Mouse (Mus musculus) kidney, postnatal 10 days (tissue): ENCODE results near the gene Acsm2.

Experiments used
- DNase-seq: peaks from one replicate; pipeline ENCODE4 v3.0.0; 2021; ENCODE audit warnings: mixed read lengths

Acsm2 gene

GRCm38 (mm10) chr7:119594530-119595107 is 40.5 kb downstream of the Acsm2 start:
- peak; percentile 32 for DNase-seq

DNA sequence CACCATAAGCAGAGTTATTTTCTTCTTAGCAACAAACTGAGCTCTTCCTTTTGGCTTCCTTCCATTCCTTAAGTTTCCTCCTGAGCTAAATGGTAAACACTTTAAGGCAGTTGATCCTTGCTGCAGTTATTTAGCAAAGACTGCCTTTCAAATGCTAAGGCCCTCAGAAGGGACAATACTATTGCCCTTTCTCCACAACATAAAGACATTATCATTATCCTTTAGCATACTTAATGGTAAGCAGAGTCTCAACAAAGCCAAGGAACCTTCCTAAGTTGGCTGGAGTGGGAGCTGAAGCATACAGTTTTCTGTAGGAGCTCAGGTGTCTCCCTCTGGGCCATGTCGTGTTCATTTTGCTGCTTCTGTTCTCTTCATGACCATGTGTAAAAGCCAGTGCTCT is 41.2 kb downstream of the Acsm2 start:
- no peak for DNase-seq

DNA sequence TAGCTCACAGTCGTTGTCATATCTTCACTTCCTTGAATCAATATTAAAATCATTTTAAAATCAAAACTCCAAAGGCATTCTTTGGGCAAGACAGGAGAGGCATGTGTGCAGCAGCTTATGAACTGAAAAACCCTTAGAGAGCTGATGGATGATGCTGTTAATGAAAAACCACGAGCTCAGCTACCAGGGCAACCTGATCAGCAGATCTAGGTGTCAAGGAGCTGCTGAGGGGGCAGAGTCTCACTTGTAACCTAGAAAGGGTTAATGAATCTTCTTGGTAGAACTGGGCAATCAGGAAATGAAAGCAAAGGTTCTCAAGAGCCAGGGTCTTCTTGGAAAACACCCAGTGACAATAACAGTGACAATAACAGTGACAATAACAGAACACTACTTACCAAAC is 42.4 kb downstream of the Acsm2 start:
- DNase-seq: peak; percentile 28

GRCm38 (mm10) chr7:119601195-119601953 is 47.2 kb downstream of the Acsm2 start:
- no peak for DNase-seq

- DNase-seq: no peak
These were observed 47.8 kb downstream of the Acsm2 start for GRCm38 (mm10) chr7:119601954-119602317.

- peak; percentile 37 for DNase-seq
These were observed 50.9 kb downstream of the Acsm2 start for GRCm38 (mm10) chr7:119604903-119605483.

GRCm38 (mm10) chr7:119605926-119606663 is 52.0 kb downstream of the Acsm2 start:
- peak; percentile 41 for DNase-seq

DNA sequence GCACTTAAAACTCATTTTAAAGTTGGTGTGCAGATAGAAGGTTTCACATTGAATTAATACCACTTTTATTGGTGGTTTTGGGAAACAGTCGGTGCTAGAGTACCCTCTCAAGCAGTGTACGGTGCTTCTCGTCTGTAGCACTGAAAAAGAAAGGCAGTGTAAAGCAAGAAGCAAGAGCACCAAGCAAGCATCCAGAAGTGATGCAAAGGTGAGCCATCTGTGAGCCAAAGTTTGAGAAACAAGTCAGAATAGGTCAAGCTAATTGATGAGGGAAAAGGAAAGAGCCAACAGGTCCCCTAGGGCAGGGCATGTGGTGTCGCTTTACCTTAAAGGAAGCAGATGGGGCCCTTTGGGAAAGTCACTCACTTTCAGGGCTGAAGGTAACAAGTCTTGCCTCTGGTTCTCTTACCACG is 52.5 kb downstream of the Acsm2 start, which contains the start of gene Acsm1:
Gene Acsm1 (plus strand): TSS at position 363 of the 413 bp plus-strand sequence.
- no peak for DNase-seq

GRCm38 (mm10) chr7:119607796-119608515 is 53.8 kb downstream of the Acsm2 start:
- DNase-seq: no peak

DNA sequence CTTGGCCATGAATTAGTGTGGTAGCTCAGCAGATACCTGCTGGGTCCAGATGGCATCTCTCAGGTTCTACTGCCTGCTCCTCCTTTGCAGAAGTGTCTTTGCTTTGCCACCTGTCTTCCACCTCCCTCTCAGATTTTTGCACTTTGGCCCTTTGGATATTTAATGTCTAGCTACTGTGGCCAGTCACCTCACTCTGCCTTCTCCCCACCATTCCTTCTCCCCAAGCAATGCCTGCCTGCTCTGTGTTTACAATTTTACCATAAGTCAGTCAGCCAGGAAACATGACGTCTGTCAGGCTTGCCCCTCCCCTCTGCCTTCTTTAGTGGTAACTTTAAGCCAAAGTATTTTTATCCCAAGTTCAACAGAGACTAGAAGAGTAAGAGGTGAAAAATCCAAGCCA is 62.4 kb downstream of the Acsm2 start:
- DNase-seq: no peak

GRCm38 (mm10) chr7:119617593-119617992 is 63.5 kb downstream of the Acsm2 start:
- peak; percentile 32 for DNase-seq

- DNase-seq: peak; percentile 19
These were observed 64.2 kb downstream of the Acsm2 start for GRCm38 (mm10) chr7:119618209-119618935.

- no peak for DNase-seq
These were observed 66.0 kb downstream of the Acsm2 start for GRCm38 (mm10) chr7:119620157-119620556.

DNA sequence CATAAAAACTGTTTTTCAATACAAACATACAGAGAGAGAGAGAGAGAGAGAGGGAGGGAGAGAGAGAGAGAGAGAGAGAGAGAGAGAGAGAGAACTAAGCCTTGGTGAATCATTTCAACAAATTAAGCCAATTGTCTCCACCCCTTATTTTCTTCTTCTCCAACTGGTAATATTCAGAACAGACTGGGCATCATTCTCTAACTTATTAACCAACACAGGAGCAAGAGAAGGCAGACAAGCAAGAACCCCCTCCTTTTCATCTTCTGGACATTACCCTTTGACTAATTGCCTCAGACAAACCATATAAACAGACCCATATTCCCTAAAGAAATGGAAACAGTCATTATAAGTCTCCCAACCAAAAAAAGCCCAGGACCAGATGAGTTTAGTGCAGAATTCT is 84.6 kb downstream of the Acsm2 start:
- no peak for DNase-seq

DNA sequence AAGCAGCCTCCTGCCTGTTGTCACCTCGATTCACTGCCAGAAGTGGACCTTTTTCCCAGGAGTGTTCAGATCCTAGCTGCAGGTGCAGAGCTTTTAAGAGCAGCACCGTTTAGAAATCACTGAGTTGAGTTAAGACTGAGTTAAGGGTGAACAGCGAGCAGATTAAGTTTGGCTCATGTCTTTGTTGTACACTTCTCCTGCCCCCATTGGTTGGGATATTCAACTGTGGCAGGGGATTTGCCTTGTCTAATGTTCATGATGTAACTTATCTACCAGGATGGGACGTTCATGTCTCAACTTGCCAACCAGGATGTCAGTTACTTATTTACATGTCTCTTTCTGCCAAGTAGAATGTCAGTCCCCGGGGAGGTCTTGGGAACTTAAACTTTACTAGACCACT is 88.2 kb downstream of the Acsm2 start:
- DNase-seq: no peak
